Mouse (Mus musculus) myocyte (in vitro differentiated cells): ENCODE results near the gene Akr1c12.

Experiments used
- CEBPB ChIP-seq: IDR thresholded peaks from 2 replicates; pipeline ENCODE4 v1.6.1; 2011; ENCODE audit warnings: mild to moderate bottlenecking, moderate library complexity; ENCODE audit not compliant: poor library complexity, insufficient read depth, severe bottlenecking
- E2F4 ChIP-seq: IDR thresholded peaks from one replicate; pipeline ENCODE4 v1.6.1; 2011; ENCODE audit warnings: mild to moderate bottlenecking, control low read depth, moderate library complexity; ENCODE audit not compliant: insufficient read depth
- MAX ChIP-seq: IDR thresholded peaks from one replicate; pipeline ENCODE4 v1.6.1; 2011; ENCODE audit warnings: low read depth, mild to moderate bottlenecking, control low read depth
- MYOG ChIP-seq, 3 experiments: IDR thresholded peaks; one replicate each; pipeline ENCODE4 v1.6.1; 2011; ENCODE audit warnings: control low read depth in 2 of 3, low read depth in 2 of 3, mild to moderate bottlenecking in 2 of 3; ENCODE audit not compliant: insufficient read length in 2 of 3, control insufficient read depth in 1 of 3, insufficient read depth in 1 of 3
- POLR2A ChIP-seq: IDR thresholded peaks from one replicate; pipeline ENCODE4 v1.6.1; 2011; ENCODE audit warnings: low read depth, mild to moderate bottlenecking, control low read depth, moderate library complexity; ENCODE audit not compliant: insufficient read length
- POLR2AphosphoS2 ChIP-seq: IDR thresholded peaks from one replicate; pipeline ENCODE4 v1.6.1; 2011; ENCODE audit warnings: low read depth, control low read depth; ENCODE audit not compliant: insufficient read length
- REST ChIP-seq: IDR thresholded peaks from one replicate; pipeline ENCODE4 v1.6.1; 2011; ENCODE audit warnings: mild to moderate bottlenecking, control low read depth, moderate library complexity; ENCODE audit not compliant: insufficient read depth, insufficient read length
- SRF ChIP-seq: IDR thresholded peaks from one replicate; pipeline ENCODE4 v1.6.1; 2011; ENCODE audit warnings: low read depth; ENCODE audit not compliant: control insufficient read depth, insufficient read length
- TCF12 ChIP-seq: IDR thresholded peaks from one replicate; pipeline ENCODE4 v1.6.1; 2011; ENCODE audit warnings: mild to moderate bottlenecking, control low read depth; ENCODE audit not compliant: poor library complexity, insufficient read depth, severe bottlenecking
- TCF3 ChIP-seq: IDR thresholded peaks from one replicate; pipeline ENCODE4 v1.6.1; 2011; ENCODE audit warnings: low read depth, control low read depth; ENCODE audit not compliant: insufficient read length
- USF1 ChIP-seq: IDR thresholded peaks from one replicate; pipeline ENCODE4 v1.6.1; 2011; ENCODE audit warnings: low read depth, mild to moderate bottlenecking, control low read depth, moderate library complexity

- no peak for TF ChIP-seq REST
- TF ChIP-seq POLR2A = no peak
- no peak for TF ChIP-seq USF1
- TF ChIP-seq MAX = no peak
- TF ChIP-seq E2F4 = no peak
- TF ChIP-seq MYOG (IDR thresholded peaks at IDR 0.05; ENCODE audit: control insufficient read depth in 1 of 3, insufficient read depth in 1 of 3, insufficient read length in 2 of 3, low read depth in 2 of 3) = no peak
- TF ChIP-seq CEBPB = no peak
- no peak for TF ChIP-seq TCF12
- no peak for TF ChIP-seq SRF
- no peak for TF ChIP-seq TCF3
- TF ChIP-seq POLR2AphosphoS2 = no peak
These were observed 2.5 kb upstream of the Akr1c12 start for GRCm38 (mm10) chr13:4281471-4282412.
